Mouse (Mus musculus) erythroblast, embryonic 14.5 days (primary cell): ENCODE data around the gene Slc43a1.

Source experiments
- GATA1 ChIP-seq: IDR thresholded peaks from 2 replicates; pipeline ENCODE4 v1.6.1; 2012; ENCODE audit warnings: low read length, inconsistent platforms, mixed read lengths
- TAL1 ChIP-seq: IDR thresholded peaks from 3 replicates; pipeline ENCODE4 v1.6.1; 2012; ENCODE audit warnings: low read length, inconsistent platforms, mixed read lengths

DNA sequence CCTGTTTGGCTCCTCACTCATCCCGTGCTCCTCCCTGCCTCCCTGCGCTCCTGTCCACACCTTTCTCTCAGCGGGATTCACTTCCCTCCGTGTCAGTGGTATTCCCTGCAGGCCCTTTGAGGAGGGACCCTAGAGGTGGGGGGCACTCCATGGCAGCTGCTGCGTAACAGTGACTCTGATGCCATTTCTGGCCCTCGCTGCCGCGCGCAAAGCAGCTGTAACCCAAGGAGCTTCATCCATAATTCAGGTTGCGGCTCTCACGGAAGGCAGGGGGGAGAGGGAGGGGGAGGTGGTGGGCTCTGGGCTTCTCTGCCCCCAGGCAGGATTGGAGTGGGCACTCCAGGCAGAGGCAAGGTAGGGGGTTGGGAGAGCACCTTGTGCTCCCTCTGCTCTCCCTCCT, 44.9 kb downstream of the Slc43a1 start:
- TF ChIP-seq GATA1 (no peak), TAL1 (no peak)
